Mouse (Mus musculus) left cerebral cortex, adult 18-20 months (tissue): Measurements from ENCODE around the gene Rusc2. TPM values are rescaled to one million over a fixed set of nuclear protein-coding genes. Genes with fewer than 3 reads are reported as not detected.

Experiments
- DNase-seq, 2 experiments: peaks; one replicate each; pipeline ENCODE4 v3.0.0; 2021 to 2022; ENCODE audit warnings: low spot score in 2 of 2, mixed read lengths in 1 of 2
- total RNA-seq, 2 experiments: library from RNA; stranded (reverse); gene quantifications; 2 replicates each; pipeline ENCODE4 v1.2.3; 2021

The Rusc2 gene
- total RNA-seq, 2 experiments from 2014 or later = 128 to 146 TPM

DNA sequence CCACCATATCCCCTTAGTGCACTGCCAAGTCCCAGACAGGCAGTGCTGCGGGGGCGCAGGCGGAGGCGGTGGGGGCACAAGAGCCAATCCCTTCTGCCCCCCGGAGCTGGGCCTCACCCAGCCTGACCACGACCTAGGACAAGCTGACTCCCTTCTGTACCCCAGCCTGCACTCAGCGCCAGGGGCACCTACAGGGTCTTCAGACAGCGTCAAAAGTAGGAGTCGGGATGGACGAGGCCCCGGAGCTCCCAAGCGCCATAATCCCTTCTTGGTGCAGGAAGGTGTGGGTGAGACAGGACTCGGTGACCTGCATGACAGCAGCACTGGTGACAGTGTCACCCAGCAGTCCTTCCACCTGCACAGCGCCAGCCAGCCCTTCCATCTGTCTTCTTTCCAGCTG lies 33.0 kb downstream of the Rusc2 start:
- no peak for DNase-seq

DNA sequence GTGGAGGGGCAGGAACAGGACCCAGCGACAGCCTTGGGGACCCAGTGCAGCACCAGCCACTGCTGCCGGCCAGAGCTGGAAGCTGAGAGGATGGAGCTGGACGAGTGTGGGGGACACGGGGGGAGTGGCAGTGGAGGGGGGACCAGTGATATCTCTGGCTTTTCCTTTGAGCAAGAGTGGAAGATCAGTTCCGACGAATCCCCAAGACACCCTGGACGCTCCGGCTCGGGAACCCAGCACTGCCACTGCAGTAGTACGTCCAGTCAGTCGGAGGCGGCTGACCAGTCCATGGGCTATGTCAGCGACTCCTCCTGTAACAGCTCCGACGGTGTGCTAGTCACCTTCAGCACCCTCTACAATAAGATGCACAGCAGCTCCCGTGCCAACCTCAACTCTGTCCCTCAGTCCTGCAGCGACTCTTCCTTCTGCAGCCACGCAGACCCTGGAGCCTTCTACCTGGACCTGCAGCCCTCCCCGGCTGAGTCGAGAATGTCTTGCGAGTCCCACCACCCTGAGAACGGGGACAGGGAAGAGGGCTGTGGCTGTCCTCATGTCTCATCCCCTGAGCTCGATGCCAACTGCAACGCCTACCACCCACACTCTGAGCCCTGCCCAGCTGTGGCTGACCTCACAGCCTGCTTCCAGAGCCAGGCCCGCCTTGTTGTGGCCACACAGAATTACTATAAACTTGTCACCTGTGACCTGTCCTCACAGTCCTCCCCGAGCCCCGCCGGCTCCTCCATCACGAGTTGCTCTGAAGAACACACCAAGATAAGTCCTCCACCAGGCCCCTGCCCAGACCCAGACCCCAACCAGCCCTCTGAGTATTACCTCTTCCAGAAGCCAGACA lies 33.7 kb downstream of the Rusc2 start:
- DNase-seq = no peak

DNA sequence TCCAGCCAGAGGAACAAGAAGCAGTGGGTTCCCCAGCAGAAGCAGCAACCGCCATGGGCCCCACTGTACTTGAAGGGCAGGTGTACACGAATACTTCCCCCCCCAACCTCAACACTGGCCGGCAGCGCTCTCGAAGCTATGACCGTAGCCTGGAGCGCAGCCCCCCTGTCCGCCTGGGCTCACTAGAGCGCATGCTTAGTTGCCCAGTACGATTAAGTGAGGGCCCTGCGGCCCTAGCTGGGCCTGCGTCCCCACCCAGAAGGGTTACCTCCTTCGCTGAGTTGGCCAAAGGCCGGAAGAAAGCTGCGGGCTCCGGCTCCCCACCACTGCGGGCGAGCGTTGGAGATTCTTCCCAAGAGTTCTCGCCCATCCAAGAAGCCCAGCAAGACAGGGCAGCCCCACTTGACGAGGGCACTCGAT lies 34.3 kb downstream of the Rusc2 start:
- DNase-seq = no peak

DNA sequence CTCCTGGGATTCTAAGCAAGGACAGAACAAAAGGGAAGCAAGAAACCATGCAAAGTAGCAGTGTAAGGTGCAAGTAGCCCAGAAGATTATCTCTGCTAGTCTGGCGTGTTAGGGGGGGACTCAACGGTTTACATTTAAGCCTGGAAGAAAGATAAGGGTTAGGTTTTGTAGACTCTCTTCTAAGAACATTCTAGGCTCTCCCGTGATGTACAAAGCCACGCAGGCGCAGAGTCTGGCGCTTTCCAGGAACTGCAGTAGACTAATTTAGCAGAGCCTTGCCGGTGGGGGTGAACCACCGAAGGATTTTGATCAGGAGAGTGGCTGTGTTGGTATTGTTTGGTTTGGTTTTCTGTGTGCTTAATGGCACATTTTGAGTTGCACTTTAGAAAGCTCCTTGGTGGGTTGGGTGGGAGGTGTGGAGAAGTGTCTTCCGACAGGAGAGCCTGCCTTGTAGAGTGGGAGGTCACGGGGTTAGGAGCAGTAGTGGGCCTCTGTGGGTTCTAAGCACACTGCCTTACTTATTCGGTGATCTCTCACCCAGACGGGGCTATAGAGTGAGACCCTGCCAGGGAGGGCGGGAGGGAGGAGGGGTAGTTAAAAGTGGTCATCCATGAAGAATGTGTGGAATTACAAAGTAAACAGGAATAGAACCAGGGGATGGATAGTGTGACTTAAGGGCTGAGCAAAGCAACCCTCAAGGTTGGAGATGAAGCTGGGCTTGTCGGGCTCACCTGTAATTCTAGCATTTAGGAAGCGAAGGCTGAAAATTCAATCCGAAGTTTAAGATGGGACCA lies 35.7 kb downstream of the Rusc2 start:
- no peak for DNase-seq

DNA sequence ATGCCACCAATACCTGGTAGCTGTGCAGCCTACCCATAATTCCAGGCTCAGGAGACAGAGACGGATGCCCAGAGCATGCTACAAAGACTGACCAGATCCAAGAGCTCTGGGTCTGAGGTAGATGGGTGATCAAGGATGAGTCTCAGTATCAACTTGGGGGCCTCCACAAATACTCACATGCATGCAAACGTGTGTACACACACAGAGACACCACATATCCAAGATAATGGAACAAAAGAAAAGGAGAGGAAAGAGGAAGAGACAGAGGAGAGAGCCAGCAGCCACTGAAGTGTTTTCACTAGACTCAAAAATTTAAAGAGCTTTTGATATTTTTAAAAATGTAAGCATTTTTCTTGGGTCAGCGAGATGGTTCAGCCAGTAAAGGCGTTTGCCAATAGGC lies 36.7 kb downstream of the Rusc2 start:
- DNase-seq = no peak

DNA sequence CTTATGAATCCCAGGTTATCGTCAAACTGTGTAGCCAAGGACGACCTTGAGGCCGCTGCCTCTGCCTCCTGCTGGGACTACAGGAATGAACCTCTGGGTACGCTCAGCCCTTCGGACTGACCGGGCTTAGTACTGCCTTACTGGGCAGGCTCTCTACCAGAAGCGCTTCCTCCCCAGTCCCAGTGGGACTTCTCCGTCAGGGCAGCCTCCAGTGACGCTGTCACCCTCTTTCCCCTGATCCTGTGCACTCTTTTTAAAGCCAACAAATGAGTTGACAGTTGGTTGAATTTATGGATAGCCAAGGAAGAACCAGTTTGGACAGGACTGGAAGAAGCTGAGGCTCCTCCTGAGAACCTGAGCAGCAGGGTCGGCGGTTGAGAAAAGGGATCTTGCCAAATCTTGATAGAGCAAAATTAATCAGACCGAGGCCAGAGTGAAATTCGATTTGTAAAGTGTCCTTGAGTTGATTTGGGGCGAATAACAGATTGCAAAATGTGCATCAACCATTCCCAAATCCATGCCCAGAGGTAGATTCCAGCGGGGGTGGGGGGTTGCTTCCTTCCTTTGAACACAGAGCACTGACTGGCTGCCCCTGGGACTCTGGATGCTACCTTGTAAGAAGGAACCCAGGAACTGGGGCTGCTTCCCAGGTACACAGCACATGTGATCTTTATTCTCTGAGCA lies 37.3 kb downstream of the Rusc2 start:
- DNase-seq = no peak

DNA sequence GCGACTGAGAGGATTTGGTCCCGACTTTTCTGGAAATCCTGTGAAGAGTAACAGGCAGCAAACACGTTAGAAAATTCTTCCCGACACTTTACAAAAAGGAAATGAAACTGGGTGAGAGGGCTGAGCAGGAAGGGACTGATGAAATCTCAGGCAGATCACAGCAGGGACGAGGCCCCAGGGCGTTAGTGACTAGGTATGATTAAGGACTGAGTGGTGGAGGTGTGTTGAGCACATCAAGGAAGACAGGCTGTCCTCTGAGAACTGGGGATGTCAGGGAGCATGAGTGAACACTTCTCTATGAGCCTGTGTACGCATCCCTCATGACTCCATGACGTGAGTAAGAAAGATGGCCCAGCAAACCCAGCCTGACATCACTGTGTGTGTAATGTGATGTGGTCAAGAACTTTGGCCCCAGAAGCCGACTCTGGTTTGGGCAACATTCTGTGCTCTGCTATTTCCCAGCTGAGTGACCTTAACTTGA lies 38.1 kb downstream of the Rusc2 start:
- DNase-seq = no peak

DNA sequence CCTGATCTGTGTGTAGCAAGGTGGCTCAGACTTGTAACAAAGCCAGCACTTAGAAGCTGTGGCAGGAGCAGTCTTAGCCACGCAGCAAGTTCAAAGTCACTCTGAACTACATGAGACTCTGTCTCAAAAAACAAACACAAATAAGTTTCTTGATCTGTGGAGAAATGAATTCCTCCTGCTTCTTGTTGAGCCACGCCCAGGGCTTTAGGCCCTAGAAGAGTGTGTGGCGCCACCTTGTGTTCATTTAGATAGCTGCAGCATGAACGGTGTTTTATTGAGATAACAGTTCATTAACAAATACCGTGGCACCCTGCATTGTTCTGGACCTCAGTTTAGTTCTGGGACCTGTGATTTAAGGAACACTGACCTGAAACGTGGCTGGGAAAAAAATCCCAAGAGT lies 38.5 kb downstream of the Rusc2 start:
- DNase-seq = peak; percentile 70 to 80

DNA sequence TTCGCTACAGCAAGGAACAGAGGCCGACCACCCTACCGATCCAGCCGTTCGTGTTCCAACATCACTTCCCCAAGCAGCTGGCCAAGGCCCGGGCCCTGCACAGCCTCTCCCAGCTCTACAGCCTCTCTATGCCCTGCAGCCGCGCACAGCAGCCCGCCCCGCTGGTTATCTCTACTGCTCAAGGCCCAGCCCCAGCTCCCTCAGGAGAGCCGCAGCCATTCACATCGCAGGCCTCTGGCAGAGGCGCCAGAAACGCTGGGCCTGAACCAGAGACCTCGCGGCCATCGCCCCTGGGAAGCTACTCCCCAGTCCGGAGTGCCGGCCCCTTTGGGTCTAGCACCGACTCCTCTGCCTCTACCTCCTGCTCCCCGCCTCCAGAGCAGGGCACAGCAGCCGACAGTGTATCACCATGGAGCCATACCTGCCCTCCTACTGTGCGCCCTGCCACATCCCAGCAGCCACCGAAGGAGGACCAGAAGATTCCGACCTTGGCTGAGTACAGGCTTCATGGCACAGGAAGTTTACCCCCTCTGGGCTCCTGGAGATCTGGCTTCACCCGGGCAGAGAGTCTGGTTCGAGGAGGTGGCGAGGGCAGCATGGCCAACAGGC lies 40.0 kb downstream of the Rusc2 start:
- DNase-seq = no peak

DNA sequence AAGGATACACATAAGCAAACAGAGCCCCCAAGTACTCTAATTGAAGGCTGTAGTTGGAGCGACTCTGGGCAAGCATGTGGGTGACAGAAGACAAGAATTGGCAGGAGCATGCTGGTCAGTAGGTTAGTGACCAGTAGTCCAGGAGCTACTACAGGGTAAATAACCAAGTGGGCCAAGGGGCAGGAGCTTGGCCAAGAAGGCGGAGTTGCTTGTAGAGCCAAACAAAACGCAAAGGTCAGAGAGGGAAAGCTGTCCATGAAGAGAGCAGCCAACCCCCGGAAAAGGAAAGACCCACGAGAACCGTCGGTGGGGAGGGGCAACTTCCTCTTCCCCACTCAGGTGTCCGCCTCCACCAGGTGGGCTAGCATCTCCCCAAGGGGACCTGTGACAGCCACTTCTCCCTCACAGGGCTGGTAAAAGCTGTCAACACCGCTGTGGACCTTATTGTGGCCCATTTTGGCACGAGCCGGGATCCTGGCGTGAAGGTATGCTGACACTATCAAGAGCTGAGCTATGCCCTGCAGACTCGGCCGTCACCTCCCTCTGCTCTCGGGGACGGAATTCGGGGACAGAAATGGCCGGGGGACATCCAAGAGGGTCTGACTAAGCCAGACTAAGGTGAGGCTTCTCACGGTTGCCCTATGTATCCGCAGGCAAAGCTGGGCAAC lies 41.6 kb downstream of the Rusc2 start:
- no peak for DNase-seq

DNA sequence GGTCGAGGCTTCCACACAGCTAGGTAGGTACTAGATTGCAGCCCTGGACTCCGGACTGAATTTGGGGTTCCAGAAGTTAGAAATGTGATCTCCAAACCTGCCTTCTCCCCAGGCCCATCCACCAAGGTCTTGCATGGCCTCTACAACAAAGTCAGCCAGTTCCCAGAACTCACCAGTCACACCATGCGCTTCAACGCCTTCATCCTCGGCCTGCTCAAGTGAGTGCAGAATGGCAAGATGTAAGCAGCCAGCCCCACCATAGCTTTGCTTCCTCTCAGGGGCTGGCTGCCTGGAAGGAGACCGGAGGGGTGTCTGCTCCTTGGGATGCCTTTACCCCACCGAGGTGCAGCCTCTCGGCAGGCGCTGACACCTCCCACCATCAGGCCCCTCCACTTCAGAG lies 42.3 kb downstream of the Rusc2 start:
- no peak for DNase-seq

DNA sequence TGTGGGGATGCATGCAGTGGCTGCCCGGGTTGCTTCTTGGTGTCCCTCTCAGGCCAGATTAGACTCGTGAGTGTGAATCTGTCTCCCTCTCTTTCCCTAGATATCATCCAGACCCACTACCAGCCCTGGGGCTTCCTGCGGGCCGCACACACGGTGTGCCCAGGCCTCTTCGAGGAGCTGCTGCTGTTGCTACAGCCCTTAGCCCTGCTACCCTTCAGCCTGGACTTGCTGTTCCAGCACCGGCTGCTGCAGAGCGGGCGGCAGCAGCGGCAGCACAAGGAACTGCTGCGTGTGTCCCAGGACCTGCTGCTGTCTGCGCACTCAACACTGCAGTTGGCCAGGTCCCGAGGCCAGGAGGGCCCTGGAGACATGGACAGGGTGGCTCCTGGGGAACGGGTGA lies 43.4 kb downstream of the Rusc2 start:
- DNase-seq = no peak

DNA sequence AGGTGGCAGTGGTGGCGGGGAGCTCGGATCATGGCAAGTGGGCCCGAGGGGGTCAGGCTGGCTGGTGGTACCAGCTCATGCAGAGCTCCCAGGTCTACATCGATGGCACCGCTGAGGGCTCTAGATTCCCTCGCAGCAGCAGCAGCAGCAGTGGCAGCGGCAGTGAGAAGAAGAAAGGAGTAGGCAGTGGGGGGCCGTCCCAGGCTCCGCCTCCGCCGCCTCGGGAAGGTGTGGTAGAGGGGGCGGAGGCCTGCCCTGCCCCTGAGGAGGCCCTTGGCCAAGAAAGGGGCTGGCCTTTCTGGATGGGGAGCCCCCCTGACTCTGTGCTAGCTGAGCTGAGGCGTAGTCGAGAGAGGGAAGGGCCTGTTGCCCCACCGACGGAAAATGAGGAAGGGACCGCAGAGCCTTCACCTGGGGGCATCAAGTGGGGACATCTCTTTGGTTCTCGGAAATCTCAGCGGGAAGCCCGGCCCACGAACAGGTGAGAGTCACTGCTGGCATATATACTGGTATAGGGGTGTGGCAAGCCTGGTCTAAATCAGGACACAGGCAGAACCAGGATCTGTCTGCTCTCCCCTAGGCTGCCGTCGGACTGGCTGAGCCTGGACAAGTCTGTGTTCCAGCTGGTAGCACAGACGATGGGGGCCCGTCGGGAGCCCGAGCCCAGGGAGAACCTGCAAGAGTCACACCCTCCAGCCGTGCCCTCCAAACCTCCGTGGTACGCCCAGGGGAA lies 44.0 kb downstream of the Rusc2 start:
- DNase-seq = no peak

DNA sequence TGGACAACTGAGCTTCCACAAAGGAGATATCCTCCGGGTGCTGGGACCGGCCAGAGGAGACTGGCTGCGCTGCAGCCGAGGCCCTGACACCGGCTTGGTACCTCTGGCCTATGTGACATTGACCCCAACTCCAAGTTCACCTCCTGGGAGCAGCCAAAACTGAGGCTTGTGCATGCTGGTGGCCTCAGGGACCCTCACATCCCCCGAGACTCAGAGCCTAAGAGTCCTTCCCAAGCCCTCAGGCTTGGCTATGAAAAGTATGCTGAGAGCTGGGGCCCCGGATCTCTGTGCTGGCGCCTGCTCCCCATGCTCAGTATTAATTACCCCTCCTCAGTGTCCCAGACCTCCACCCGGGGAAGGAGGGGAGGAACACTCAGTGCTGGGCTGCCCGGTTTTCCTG lies 44.7 kb downstream of the Rusc2 start:
- no peak for DNase-seq

DNA sequence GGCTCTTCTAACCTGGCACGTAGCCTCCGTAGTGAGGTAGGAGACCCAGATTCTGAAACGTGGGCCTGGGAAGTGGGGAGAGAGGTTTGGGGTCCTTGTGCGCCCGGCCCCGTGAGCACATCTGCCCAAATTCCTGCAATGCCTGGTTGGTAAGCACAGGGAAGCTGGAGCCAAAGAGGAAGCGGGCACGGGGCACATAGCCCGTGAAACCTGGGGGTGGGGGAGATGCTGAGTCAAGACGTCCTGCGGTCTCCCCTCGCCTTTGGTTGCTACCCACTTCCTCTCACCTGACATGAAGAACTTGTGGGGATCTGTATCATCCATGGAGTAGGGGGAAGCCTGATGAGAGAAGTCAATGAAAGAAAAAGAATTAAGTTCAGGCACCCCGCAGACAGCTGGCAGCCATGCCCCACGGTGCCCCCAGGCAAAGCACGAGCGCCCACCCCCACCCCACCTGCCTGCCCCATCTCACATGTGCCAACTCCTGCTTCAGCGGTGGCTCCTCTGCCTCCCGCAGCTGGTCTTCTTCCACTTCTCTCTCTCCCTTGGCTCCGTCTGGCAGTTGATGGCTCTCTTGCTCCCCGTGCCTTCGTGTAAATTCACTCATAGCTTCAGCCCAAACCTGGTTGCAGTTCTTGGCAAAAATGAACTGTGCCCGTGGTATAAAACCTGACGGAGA lies 45.9 kb downstream of the Rusc2 start:
- no peak for DNase-seq

DNA sequence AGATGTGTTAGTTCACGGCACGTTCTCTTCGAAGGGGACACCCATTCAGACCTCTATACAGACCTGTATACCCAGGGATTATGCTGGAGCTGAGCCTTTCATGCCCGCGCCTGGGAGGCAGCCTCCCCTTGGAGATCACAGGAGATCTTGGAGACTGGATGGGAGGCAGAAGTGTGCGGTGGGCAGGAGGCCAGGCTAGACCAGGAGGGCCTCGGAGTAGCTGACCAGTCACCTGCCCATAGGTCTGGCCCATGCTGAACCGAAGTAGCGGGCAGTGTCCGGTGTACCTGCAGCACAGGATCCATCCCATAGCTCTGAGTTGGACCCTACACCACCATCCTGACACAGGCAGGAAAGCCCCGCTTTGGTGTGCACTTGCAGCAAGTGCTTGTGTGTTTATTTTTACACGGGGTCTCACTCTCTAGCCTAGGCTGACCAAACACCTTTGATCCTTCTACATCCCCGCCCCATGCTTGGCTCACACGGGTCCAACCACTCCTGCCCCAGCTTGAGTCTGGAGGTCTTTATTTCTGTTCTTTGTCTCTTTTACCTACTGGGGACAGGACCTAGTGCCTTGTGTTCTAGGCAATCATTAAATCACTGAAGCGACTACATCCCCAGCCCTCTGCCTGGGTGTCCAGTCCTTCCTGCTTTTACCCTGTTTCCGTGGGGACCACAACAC lies 46.5 kb downstream of the Rusc2 start:
- no peak for DNase-seq

DNA sequence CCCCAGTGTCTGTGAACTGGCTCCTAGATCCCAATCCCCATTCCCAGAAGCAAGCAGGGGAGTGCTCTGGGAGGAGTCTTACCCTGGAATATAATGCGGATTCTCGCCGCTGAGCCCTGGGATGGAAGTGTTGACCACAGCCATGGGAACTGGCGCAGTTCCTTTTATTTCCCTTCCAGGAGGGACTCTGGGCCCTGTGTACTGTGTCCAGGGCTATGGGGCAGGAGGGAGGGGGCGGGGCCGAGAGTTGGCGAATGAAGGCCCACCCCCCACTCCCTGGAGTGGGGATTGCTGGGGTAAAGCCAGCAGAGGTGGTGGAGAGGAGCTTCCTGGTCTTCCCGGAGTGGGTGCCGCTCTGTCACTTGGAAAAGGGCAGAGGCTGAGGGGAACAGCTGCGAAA lies 47.2 kb downstream of the Rusc2 start, which contains the start of gene Fam166b:
TSS of gene Fam166b (minus strand) at position 189 of the 400 bp plus-strand sequence.
- DNase-seq = no peak

DNA sequence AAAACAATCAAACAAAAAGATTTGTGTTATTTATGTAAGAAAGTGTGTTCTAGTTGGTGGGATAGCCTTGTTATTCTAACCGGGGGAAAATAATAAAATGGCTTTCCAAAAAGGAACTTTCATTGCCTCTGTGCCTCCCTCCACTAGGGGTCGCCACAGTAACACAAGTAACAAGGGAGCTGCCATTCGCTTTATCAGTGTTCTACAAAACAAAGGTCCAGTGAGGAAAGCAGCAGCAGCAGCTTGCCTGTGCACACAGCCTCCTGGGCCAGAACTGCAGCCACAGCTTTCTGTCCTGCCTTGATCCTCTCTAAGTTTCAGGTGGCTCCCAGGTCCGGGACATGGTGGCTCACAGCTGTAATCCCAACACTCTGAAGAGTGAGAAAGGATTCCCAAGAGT lies 49.9 kb downstream of the Rusc2 start:
- DNase-seq = peak; percentile 84 to 87

DNA sequence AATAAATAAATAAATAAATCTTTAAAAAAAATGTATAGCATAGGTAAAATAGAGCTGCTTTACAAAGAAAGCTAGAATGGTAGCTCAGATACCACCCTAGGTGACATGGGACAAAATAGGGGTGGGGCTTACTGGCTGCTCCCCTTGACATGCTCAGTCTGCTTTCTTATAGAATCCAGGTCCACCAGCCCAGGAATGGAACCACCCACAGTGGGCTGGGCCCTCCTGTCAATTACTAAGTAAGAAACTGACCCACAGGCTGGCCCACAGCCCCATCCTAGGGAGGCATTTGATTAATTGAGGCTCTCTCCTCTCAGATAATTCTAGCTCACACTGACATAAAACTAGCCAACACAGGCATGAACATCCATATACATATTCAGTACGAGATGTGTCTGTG lies 51.1 kb downstream of the Rusc2 start:
- no peak for DNase-seq
